Mouse (Mus musculus): ENCODE data around the gene Cldnd2. TPM values are rescaled to one million over a fixed set of nuclear protein-coding genes. Genes with fewer than 3 reads are reported as not detected.
"Not testable (repeated sequence)": the region's sequence is repeated elsewhere in the genome, so short reads cannot be mapped to it uniquely, and the experiment has no call there.

Gene Cldnd2
- not detected in 2 replicates for polyA plus RNA-seq (2015; fragmentation: Nextera tagmentation; extraction: Ambion mirVana)

GRCm38 (mm10) chr7:43440482-43440881 is at the start of gene Cldnd2:
Gene Cldnd2, plus strand, starts transcription at chr7:43440782.
- ATAC-seq (replicated peaks; ENCODE audit: low FRiP score), result no peak
- Histone ChIP-seq H3K9ac (no peak within 1 kb of the TSS), H3K27ac (no peak within 1 kb of the TSS), H3K4me3 (replicated peaks) (no peak within 1 kb of the TSS), H3K9me3 (replicated peaks) (no peaks in the 10 kb centered on the region), H3K4me1 (peaks cover 18% of the 10 kb centered on the region), H3K27me3 (no peaks in the 10 kb centered on the region), H3K36me3 (no peaks in the 10 kb centered on the region), H3K4me2 (no peak within 1 kb of the TSS)
- WGBS, result 87% methylated on average over 6 of the region's 6 CpGs

GRCm38 (mm10) chr7:43392349-43393121 is 48.0 kb upstream of the Cldnd2 start:
- no peaks in the 10 kb centered on the region for H3K4me1 ChIP-seq
- WGBS, result 71% methylated on average over 8 of the region's 8 CpGs
- no peaks in the 10 kb centered on the region for H3K36me3 ChIP-seq
- no peak overlapping the region for H3K9ac ChIP-seq
- H3K4me2 ChIP-seq, result no peak overlapping the region
- no peak overlapping the region for H3K27ac ChIP-seq
- no peak for ATAC-seq (replicated peaks; ENCODE audit: low FRiP score)
- no peak overlapping the region for H3K4me3 ChIP-seq (replicated peaks)
- no peaks in the 10 kb centered on the region for H3K27me3 ChIP-seq
- 0 out of 2 replicates have a peak, but pooled peaks cover 3% of the 10 kb centered on the region for H3K9me3 ChIP-seq (replicated peaks)

- no peak for ATAC-seq (replicated peaks; ENCODE audit: low FRiP score)
- no peaks in the 10 kb centered on the region for H3K4me1 ChIP-seq
- H3K27ac ChIP-seq, result no peak overlapping the region
- 77% methylated on average over 2 of the region's 2 CpGs for WGBS
- no peaks in the 10 kb centered on the region for H3K9me3 ChIP-seq (replicated peaks)
- H3K9ac ChIP-seq, result no peak overlapping the region
- no peak overlapping the region for H3K4me3 ChIP-seq (replicated peaks)
- H3K36me3 ChIP-seq, result no peaks in the 10 kb centered on the region
- no peaks in the 10 kb centered on the region for H3K27me3 ChIP-seq
- no peak overlapping the region for H3K4me2 ChIP-seq
Measured at GRCm38 (mm10) chr7:43399501-43399900, 41.1 kb upstream of the Cldnd2 start.

GRCm38 (mm10) chr7:43402718-43403117 is 37.9 kb upstream of the Cldnd2 start:
- H3K9ac ChIP-seq, result no peak overlapping the region
- no peaks in the 10 kb centered on the region for H3K36me3 ChIP-seq
- no peaks in the 10 kb centered on the region for H3K27me3 ChIP-seq
- no peak overlapping the region for H3K27ac ChIP-seq
- no peak overlapping the region for H3K4me2 ChIP-seq
- 14% methylated on average over 2 of the region's 2 CpGs for WGBS
- no peak for ATAC-seq (replicated peaks; ENCODE audit: low FRiP score)
- no peaks in the 10 kb centered on the region for H3K9me3 ChIP-seq (replicated peaks)
- H3K4me1 ChIP-seq, result no peaks in the 10 kb centered on the region
- no peak overlapping the region for H3K4me3 ChIP-seq (replicated peaks)

- Histone ChIP-seq H3K9me3 (replicated peaks) (no peaks in the 10 kb centered on the region), H3K9ac (no peak overlapping the region), H3K36me3 (no peaks in the 10 kb centered on the region), H3K4me1 (0 out of 2 replicates have a peak, but pooled peaks cover 5% of the 10 kb centered on the region), H3K27me3 (no peaks in the 10 kb centered on the region), H3K4me2 (no peak overlapping the region), H3K4me3 (replicated peaks) (no peak overlapping the region), H3K27ac (no peak overlapping the region)
- 73% methylated on average over 3 of the region's 3 CpGs for WGBS
- ATAC-seq (replicated peaks; ENCODE audit: low FRiP score), result no peak
Measured at GRCm38 (mm10) chr7:43407573-43407972, 33.0 kb upstream of the Cldnd2 start.

- no peaks in the 10 kb centered on the region for H3K27me3 ChIP-seq
- no peak within 1 kb of the TSS for H3K4me3 ChIP-seq (replicated peaks)
- no peaks in the 10 kb centered on the region for H3K36me3 ChIP-seq
- WGBS, result 39% methylated on average over 4 of the region's 4 CpGs
- ATAC-seq (replicated peaks; ENCODE audit: low FRiP score), result peak; percentile 77
- H3K27ac ChIP-seq, result 0 out of 2 replicates have a peak within 1 kb of the TSS, but pooled peaks have one; percentile 13
- 0 out of 2 replicates have a peak, but pooled peaks cover 5% of the 10 kb centered on the region for H3K4me1 ChIP-seq
- H3K4me2 ChIP-seq, result no peak within 1 kb of the TSS
- H3K9ac ChIP-seq, result no peak within 1 kb of the TSS
- no peaks in the 10 kb centered on the region for H3K9me3 ChIP-seq (replicated peaks)
Measured at GRCm38 (mm10) chr7:43408131-43408553, 32.4 kb upstream of the Cldnd2 start, which contains the start of gene Siglecg. Gene Siglecg, plus strand, starts transcription at chr7:43408204.

GRCm38 (mm10) chr7:43409084-43409483 is 31.5 kb upstream of the Cldnd2 start:
- no peaks in the 10 kb centered on the region for H3K9me3 ChIP-seq (replicated peaks)
- H3K4me1 ChIP-seq, result 0 out of 2 replicates have a peak, but pooled peaks cover 5% of the 10 kb centered on the region
- H3K4me3 ChIP-seq (replicated peaks), result no peak overlapping the region
- H3K27me3 ChIP-seq, result no peaks in the 10 kb centered on the region
- no peaks in the 10 kb centered on the region for H3K36me3 ChIP-seq
- ATAC-seq (replicated peaks; ENCODE audit: low FRiP score), result no peak
- no peak overlapping the region for H3K4me2 ChIP-seq
- 69% methylated on average over 3 of the region's 3 CpGs for WGBS
- H3K9ac ChIP-seq, result no peak overlapping the region
- H3K27ac ChIP-seq, result 0 out of 2 replicates have a peak overlapping the region, but pooled peaks have one; percentile 13

- WGBS, result 23% methylated on average over 4 of the region's 4 CpGs
- not testable (repeated sequence) for H3K4me2 ChIP-seq; H3K27ac ChIP-seq; H3K27me3 ChIP-seq; H3K9me3 ChIP-seq (replicated peaks); H3K9ac ChIP-seq; H3K36me3 ChIP-seq; H3K4me3 ChIP-seq (replicated peaks); H3K4me1 ChIP-seq
- peak; percentile 72 for ATAC-seq (replicated peaks; ENCODE audit: low FRiP score)
Measured at GRCm38 (mm10) chr7:43411724-43412123, 28.9 kb upstream of the Cldnd2 start.

- no peak overlapping the region for H3K4me2 ChIP-seq
- no peaks in the 10 kb centered on the region for H3K9me3 ChIP-seq (replicated peaks)
- no peak overlapping the region for H3K27ac ChIP-seq
- no peak overlapping the region for H3K9ac ChIP-seq
- no peak for ATAC-seq (replicated peaks; ENCODE audit: low FRiP score)
- H3K4me1 ChIP-seq, result no peaks in the 10 kb centered on the region
- H3K36me3 ChIP-seq, result no peaks in the 10 kb centered on the region
- 88% methylated on average over 10 of the region's 10 CpGs for WGBS
- no peaks in the 10 kb centered on the region for H3K27me3 ChIP-seq
- no peak overlapping the region for H3K4me3 ChIP-seq (replicated peaks)
Measured at GRCm38 (mm10) chr7:43417298-43417697, 23.3 kb upstream of the Cldnd2 start.

GRCm38 (mm10) chr7:43422995-43423617 is 17.5 kb upstream of the Cldnd2 start:
- no peaks in the 10 kb centered on the region for H3K27me3 ChIP-seq
- H3K4me2 ChIP-seq, result peak overlapping the region; percentile 38; the same call in 1 of the 2 replicates
- no peaks in the 10 kb centered on the region for H3K9me3 ChIP-seq (replicated peaks)
- H3K36me3 ChIP-seq, result no peaks in the 10 kb centered on the region
- no peak overlapping the region for H3K9ac ChIP-seq
- peak; percentile 96 for ATAC-seq (replicated peaks; ENCODE audit: low FRiP score)
- peaks cover 4% of the 10 kb centered on the region; the same call in 1 of the 2 replicates for H3K4me1 ChIP-seq
- H3K27ac ChIP-seq, result no peak overlapping the region
- H3K4me3 ChIP-seq (replicated peaks), result no peak overlapping the region
- 13% methylated on average over 11 of the region's 11 CpGs for WGBS

- WGBS, result 64% methylated on average over 3 of the region's 3 CpGs
- no peaks in the 10 kb centered on the region for H3K36me3 ChIP-seq
- no peaks in the 10 kb centered on the region for H3K27me3 ChIP-seq
- H3K4me1 ChIP-seq, result peaks cover 4% of the 10 kb centered on the region; the same call in 1 of the 2 replicates
- H3K27ac ChIP-seq, result no peak overlapping the region
- no peak overlapping the region for H3K9ac ChIP-seq
- no peak overlapping the region for H3K4me2 ChIP-seq
- no peaks in the 10 kb centered on the region for H3K9me3 ChIP-seq (replicated peaks)
- H3K4me3 ChIP-seq (replicated peaks), result no peak overlapping the region
- ATAC-seq (replicated peaks; ENCODE audit: low FRiP score), result no peak
Measured at GRCm38 (mm10) chr7:43423991-43424625, 16.5 kb upstream of the Cldnd2 start.

GRCm38 (mm10) chr7:43427406-43427805 is 13.2 kb upstream of the Cldnd2 start, which contains the start of gene Lim2:
Gene Lim2, plus strand, starts transcription at chr7:43427670.
- Histone ChIP-seq H3K4me1 (peaks cover 4% of the 10 kb centered on the region; the same call in 1 of the 2 replicates), H3K9ac (no peak within 1 kb of the TSS), H3K36me3 (no peaks in the 10 kb centered on the region), H3K9me3 (replicated peaks) (no peaks in the 10 kb centered on the region), H3K4me3 (replicated peaks) (no peak within 1 kb of the TSS), H3K4me2 (no peak within 1 kb of the TSS), H3K27me3 (no peaks in the 10 kb centered on the region), H3K27ac (no peak within 1 kb of the TSS)
- 87% methylated on average over 8 of the region's 8 CpGs for WGBS
- no peak for ATAC-seq (replicated peaks; ENCODE audit: low FRiP score)

Data from kidney, embryonic 15.5 days (tissue).